Mouse (Mus musculus) neural tube, embryonic 14.5 days (tissue): Measurements from ENCODE around the gene P4ha2. TPM values are rescaled to one million over a fixed set of nuclear protein-coding genes. Genes with fewer than 3 reads are reported as not detected.
A peak's percentile ranks its signal among the peaks of the same experiment; 100 is the strongest.

Experiments used
- ATAC-seq: fragments of 200-750 bp; cut with Nextera tagmentation; 2 replicates; pipeline ENCODE4 v1.8.0; 2017; ENCODE audit warnings: low read depth, mild to moderate bottlenecking, moderate TSS enrichment, moderate library complexity
- H3K27ac ChIP-seq: fragments of 300-500 bp; sonication (generic); 2 replicates; pipeline ENCODE4 v1.5.1; 2014; ENCODE audit warnings: low read depth, mild to moderate bottlenecking, control low read depth, low read length, moderate library complexity, mixed read lengths
- H3K27me3 ChIP-seq: fragments of 300-500 bp; sonication (generic); 2 replicates; pipeline ENCODE4 v1.6.1; 2014; ENCODE audit warnings: low read length; ENCODE audit not compliant: control insufficient read depth, insufficient read depth
- H3K36me3 ChIP-seq: fragments of 300-500 bp; sonication (generic); 2 replicates; pipeline ENCODE4 v1.6.1; 2014; ENCODE audit warnings: low read length, mixed read lengths; ENCODE audit not compliant: control insufficient read depth, insufficient read depth
- H3K4me1 ChIP-seq: fragments of 300-500 bp; sonication (generic); 2 replicates; pipeline ENCODE4 v1.6.1; 2014; ENCODE audit warnings: low read length; ENCODE audit not compliant: control insufficient read depth, insufficient read depth
- H3K4me2 ChIP-seq: fragments of 300-500 bp; sonication (generic); 2 replicates; pipeline ENCODE4 v1.6.1; 2014; ENCODE audit warnings: mild to moderate bottlenecking, low read depth, low read length, control low read depth
- H3K4me3 ChIP-seq: fragments of 300-500 bp; sonication (generic); 2 replicates; pipeline ENCODE4 v1.5.1; 2014; ENCODE audit warnings: low read depth, low read length, control low read depth, mixed read lengths
- H3K9ac ChIP-seq: fragments of 300-500 bp; sonication (generic); replicated peaks from 2 replicates; pipeline ENCODE4 v1.6.1; 2014; ENCODE audit warnings: low read depth, mild to moderate bottlenecking, control low read depth, low read length, mixed read lengths
- H3K9me3 ChIP-seq: fragments of 300-500 bp; sonication (generic); 2 replicates; pipeline ENCODE4 v1.6.1; 2016; ENCODE audit warnings: low read length; ENCODE audit not compliant: control insufficient read depth
- WGBS: fragments of 180-500 bp; shearing (Covaris S2); extraction: QIAGEN DNeasy Blood & Tissue Kit; methylation state at CpG from one replicate; pipeline ENCODE4 v1.1.7; 2014; 5-methylcytosine and 5-hydroxymethylcytosine counted together
- polyA plus RNA-seq: library from polyadenylated mRNA; unstranded; fragments of >200 nt; fragmentation: Nextera tagmentation; extraction: Ambion mirVana; gene quantifications from 2 replicates; pipeline ENCODE4 v1.2.1, GENCODE M21; 2014

P4ha2 gene
- polyA plus RNA-seq, 1 experiment from 2014 or later = 10.1 TPM

DNA sequence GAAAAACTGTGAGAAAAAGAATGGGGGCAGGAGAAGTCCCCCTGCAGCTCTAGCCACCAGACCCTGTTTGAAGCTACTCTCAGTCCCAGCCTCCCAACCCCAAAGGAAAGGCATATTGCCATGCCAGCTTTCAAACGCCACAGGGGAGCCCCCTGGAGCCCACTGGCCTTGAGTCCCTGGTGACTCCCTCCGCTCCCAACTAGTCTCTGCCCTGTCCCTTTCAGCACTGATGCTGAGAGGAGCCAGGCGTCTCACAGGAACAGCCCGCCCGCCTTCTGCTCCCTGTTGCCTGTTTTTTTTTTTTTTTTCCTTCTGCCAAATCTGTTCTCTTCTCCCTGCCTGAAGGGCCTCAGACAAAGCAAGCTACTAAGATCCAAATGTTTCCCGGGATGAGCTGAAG is 41.3 kb upstream of the P4ha2 start:
- H3K4me2 ChIP-seq = no peak overlapping the region
- H3K9ac ChIP-seq = no peak overlapping the region
- H3K36me3 ChIP-seq = no peaks in the 10 kb centered on the region
- no peaks in the 10 kb centered on the region for H3K27me3 ChIP-seq
- peaks cover 18% of the 10 kb centered on the region for H3K4me1 ChIP-seq
- no peaks in the 10 kb centered on the region for H3K9me3 ChIP-seq
- 13% methylated on average over 6 of the region's 6 CpGs for WGBS
- peak overlapping the region; percentile 57 for H3K27ac ChIP-seq
- ATAC-seq = peak; percentile 36; the same call in 1 of the 2 replicates
- no peak overlapping the region for H3K4me3 ChIP-seq

DNA sequence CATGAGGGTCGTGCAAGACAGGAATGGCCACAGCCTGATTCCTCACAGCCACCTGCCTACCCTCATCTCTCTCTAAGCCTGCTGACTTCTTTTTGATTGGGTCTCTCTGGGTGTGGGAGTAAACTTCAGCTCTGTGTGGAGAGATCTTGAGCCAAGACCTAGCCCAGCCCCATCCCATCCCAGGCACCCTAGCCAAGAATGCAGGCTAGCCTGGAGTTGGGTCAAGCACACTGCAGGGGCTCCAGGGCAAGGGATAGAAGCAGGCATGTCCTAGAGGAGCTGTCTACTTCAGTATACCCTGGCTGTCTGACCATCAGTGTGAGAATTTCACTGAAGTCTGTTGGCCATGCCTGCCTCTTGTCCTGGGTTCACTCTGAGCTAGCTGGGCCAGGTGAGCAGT is 40.4 kb upstream of the P4ha2 start:
- no peak for ATAC-seq
- H3K9me3 ChIP-seq = no peaks in the 10 kb centered on the region
- no peaks in the 10 kb centered on the region for H3K36me3 ChIP-seq
- no peak overlapping the region for H3K27ac ChIP-seq
- H3K4me1 ChIP-seq = peaks cover 18% of the 10 kb centered on the region
- 50% methylated on average over 1 of the region's 1 CpGs for WGBS
- H3K27me3 ChIP-seq = no peaks in the 10 kb centered on the region
- H3K9ac ChIP-seq = no peak overlapping the region
- no peak overlapping the region for H3K4me3 ChIP-seq
- no peak overlapping the region for H3K4me2 ChIP-seq

DNA sequence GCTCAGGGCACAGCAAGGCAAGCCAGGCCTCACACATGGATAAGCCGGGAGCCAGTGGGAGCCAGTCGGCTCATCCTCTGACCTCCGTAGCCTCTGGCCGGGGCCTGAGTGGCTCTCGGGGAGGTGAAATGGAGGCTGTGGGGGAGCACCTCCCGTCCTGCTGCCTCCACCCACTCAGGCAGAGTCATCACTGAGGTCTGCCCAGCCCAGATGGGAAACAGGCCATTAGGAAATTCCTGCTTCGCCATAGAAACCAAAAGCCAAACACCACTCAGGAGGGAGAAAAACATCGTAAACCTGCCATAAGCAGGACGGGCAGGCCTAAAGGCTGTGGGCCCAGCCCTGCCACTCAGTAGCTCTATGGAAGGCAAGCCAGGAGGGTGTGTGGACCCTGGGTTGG is 39.6 kb upstream of the P4ha2 start:
- no peak for ATAC-seq
- Histone ChIP-seq H3K4me3 (no peak overlapping the region), H3K27me3 (no peaks in the 10 kb centered on the region), H3K27ac (no peak overlapping the region), H3K4me1 (peaks cover 18% of the 10 kb centered on the region), H3K4me2 (no peak overlapping the region), H3K9me3 (no peaks in the 10 kb centered on the region), H3K9ac (no peak overlapping the region), H3K36me3 (no peaks in the 10 kb centered on the region)
- 24% methylated on average over 9 of the region's 9 CpGs for WGBS

DNA sequence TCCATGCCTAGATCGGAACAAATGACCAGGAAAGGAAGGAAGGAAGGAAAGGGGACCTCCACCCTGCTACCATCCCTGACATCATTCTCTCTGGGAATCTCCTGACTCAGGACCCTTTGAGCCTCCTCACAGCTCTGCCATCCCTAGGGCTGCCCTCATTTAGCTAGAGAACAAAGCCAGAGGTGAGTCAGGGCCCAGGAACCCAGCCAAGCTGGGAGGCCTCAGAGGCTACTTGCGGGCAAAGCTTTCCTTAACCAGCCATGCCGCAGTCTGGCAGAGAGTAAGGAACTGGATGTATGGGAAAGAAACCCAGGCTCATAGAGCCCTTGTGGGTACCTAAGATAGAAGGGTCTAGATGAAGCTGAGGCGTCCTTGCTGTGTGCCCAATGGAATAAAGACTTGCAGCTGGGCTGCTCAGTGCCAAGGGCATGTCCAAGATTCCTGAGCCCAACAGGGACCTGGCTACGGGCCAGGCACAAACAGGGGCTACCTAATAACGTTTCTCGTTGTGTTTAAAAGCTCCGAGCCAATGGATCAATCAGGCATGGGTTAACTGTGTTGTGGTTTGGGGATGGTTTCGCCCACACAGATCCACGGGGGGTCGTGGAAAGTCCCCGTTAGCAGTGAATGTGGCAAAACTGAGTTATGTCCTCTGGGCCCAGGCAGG is 37.7 kb upstream of the P4ha2 start:
- Histone ChIP-seq H3K9ac (no peak overlapping the region), H3K9me3 (no peaks in the 10 kb centered on the region), H3K27me3 (no peaks in the 10 kb centered on the region), H3K4me3 (no peak overlapping the region), H3K4me2 (no peak overlapping the region), H3K4me1 (peaks cover 18% of the 10 kb centered on the region), H3K27ac (peak overlapping the region; percentile 22; the same call in 1 of the 2 replicates), H3K36me3 (no peaks in the 10 kb centered on the region)
- ATAC-seq = no peak
- 56% methylated on average over 12 of the region's 12 CpGs for WGBS

DNA sequence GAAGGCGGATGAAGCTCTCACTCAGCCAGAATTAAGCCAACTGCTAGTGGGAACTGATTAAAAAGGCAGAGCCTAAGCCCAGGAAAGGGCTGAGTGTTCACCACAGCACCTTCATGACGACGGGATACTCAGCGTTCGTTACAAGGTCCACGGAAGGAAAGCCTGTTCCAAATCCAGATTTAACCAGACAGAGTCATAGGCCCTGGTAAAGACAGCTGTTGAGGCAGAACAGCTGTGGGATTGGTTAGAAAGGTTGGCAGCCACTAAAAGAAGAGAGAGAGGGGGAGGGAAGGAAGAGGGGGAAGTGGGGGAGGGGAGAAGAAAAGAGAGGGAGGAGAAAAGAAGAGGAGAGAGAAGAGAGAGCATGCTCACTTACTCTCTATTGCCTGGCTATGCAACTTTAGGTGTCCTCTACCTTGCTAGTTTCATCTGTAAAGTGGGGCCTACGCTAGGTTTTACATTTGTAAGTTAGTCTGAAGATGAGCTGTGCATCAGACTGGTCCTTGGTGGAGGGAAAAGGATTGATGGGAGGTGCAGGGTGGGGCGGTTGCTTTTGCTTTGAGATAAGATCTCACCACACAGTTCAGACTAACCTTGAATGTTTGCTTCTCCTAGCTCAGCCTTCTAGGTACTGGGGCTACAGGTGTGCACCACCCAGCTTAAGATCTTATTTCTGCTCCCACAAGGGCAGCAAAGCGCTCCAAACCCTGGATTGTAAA is 37.0 kb upstream of the P4ha2 start:
- Histone ChIP-seq H3K4me3 (no peak overlapping the region), H3K27ac (no peak overlapping the region), H3K4me2 (no peak overlapping the region), H3K27me3 (no peaks in the 10 kb centered on the region), H3K36me3 (no peaks in the 10 kb centered on the region), H3K4me1 (peaks cover 15% of the 10 kb centered on the region), H3K9me3 (no peaks in the 10 kb centered on the region), H3K9ac (no peak overlapping the region)
- WGBS = 81% methylated on average over 9 of the region's 9 CpGs
- no peak for ATAC-seq

- no peak overlapping the region for H3K4me3 ChIP-seq
- H3K4me1 ChIP-seq = peaks cover 10% of the 10 kb centered on the region
- H3K27me3 ChIP-seq = no peaks in the 10 kb centered on the region
- ATAC-seq = no peak
- no peak overlapping the region for H3K9ac ChIP-seq
- 91% methylated on average over 10 of the region's 10 CpGs for WGBS
- H3K27ac ChIP-seq = no peak overlapping the region
- H3K36me3 ChIP-seq = no peaks in the 10 kb centered on the region
- H3K4me2 ChIP-seq = no peak overlapping the region
- no peaks in the 10 kb centered on the region for H3K9me3 ChIP-seq
Measured at GRCm38 (mm10) chr11:54063472-54063775, 36.5 kb upstream of the P4ha2 start.

DNA sequence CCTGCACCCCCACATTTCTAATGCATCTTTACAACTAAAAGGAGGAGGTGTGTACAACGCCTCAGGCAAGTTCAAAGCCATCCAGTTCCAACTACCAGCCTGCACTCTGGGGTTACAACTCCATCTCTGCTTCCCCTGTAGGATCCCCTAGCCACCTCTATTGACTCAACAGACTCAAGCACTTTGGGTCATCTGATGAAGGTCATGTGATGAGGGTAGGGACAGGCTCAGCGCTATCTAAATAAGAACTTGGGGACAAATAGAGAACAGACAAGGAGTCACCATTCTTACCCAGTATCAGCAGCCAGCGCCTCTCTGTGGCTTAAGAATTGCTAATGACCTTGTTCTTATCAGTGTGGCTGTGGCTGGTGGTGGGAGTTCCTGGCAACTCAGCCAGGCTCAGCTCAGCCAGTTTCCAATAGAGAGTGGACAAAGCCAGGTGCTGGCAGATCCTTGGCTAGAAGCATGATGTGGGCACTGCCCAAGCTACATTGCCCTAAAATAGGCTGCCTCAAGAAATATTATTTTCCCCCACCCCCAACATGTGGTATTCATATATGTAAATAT is 35.4 kb upstream of the P4ha2 start:
- no peak overlapping the region for H3K4me2 ChIP-seq
- H3K9me3 ChIP-seq = no peaks in the 10 kb centered on the region
- WGBS = 74% methylated on average over 3 of the region's 3 CpGs
- no peaks in the 10 kb centered on the region for H3K27me3 ChIP-seq
- peaks cover 12% of the 10 kb centered on the region for H3K4me1 ChIP-seq
- no peak for ATAC-seq
- H3K9ac ChIP-seq = no peak overlapping the region
- no peak overlapping the region for H3K4me3 ChIP-seq
- no peak overlapping the region for H3K27ac ChIP-seq
- H3K36me3 ChIP-seq = no peaks in the 10 kb centered on the region

- Histone ChIP-seq H3K27me3 (no peaks in the 10 kb centered on the region), H3K4me2 (no peak overlapping the region), H3K9me3 (no peaks in the 10 kb centered on the region), H3K36me3 (no peaks in the 10 kb centered on the region), H3K4me3 (no peak overlapping the region), H3K9ac (no peak overlapping the region), H3K27ac (no peak overlapping the region), H3K4me1 (peaks cover 11% of the 10 kb centered on the region)
- no peak for ATAC-seq
- WGBS = 95% methylated on average over 12 of the region's 12 CpGs
Measured at GRCm38 (mm10) chr11:54065106-54065914, 34.6 kb upstream of the P4ha2 start.

DNA sequence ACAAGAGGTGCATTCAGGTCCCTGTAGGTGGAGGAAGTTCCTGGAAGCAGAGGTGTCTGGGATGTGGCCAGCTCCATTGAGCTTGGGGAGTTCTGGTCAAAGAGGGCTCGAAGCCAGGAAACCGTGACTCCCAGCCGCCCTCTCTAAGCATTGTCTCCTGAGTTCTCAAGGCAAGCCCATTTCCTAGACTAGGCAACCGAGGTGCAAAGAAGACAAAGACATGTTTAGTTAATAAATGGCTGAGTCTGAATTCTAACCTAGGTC is 34.0 kb upstream of the P4ha2 start:
- Histone ChIP-seq H3K4me3 (no peak overlapping the region), H3K36me3 (no peaks in the 10 kb centered on the region), H3K4me2 (no peak overlapping the region), H3K9ac (no peak overlapping the region), H3K27me3 (no peaks in the 10 kb centered on the region), H3K9me3 (no peaks in the 10 kb centered on the region), H3K4me1 (peaks cover 6% of the 10 kb centered on the region; the same call in 1 of the 2 replicates), H3K27ac (no peak overlapping the region)
- WGBS = 86% methylated on average over 4 of the region's 4 CpGs
- ATAC-seq = no peak
